Mouse (Mus musculus) kidney, embryonic 15.5 days (tissue): ENCODE data around the gene Mmab. TPM values are rescaled to one million over a fixed set of nuclear protein-coding genes. Genes with fewer than 3 reads are reported as not detected.

Experiments
- ATAC-seq: fragments of 200-750 bp; cut with Nextera tagmentation; replicated peaks from 2 replicates; pipeline ENCODE4 v1.8.0; 2017; ENCODE audit warnings: moderate TSS enrichment; ENCODE audit not compliant: low FRiP score
- H3K27ac ChIP-seq: fragments of 300-500 bp; sonication (generic); 2 replicates; pipeline ENCODE4 v1.5.1; 2015; ENCODE audit warnings: mild to moderate bottlenecking, inconsistent platforms
- H3K27me3 ChIP-seq: fragments of 300-500 bp; sonication (generic); 2 replicates; pipeline ENCODE4 v1.6.1; 2015; ENCODE audit warnings: inconsistent platforms
- H3K36me3 ChIP-seq: fragments of 300-500 bp; sonication (generic); 2 replicates; pipeline ENCODE4 v1.6.1; 2015; ENCODE audit warnings: inconsistent platforms
- H3K4me1 ChIP-seq: fragments of 300-500 bp; sonication (generic); 2 replicates; pipeline ENCODE4 v1.6.1; 2015; ENCODE audit warnings: inconsistent platforms
- H3K4me2 ChIP-seq: fragments of 300-500 bp; sonication (generic); 2 replicates; pipeline ENCODE4 v1.6.1; 2015; ENCODE audit warnings: moderate library complexity, mild to moderate bottlenecking, inconsistent platforms
- H3K4me3 ChIP-seq: fragments of 300-500 bp; sonication (generic); replicated peaks from 2 replicates; pipeline ENCODE4 v1.5.1; 2015; ENCODE audit warnings: mild to moderate bottlenecking, inconsistent platforms
- H3K9ac ChIP-seq: fragments of 300-500 bp; sonication (generic); 2 replicates; pipeline ENCODE4 v1.6.1; 2015; ENCODE audit warnings: mild to moderate bottlenecking, inconsistent platforms
- H3K9me3 ChIP-seq: fragments of 300-500 bp; sonication (generic); replicated peaks from 2 replicates; pipeline ENCODE4 v1.6.1; 2016; ENCODE audit warnings: inconsistent platforms
- WGBS: fragments of 180-500 bp; shearing (Covaris S2); methylation state at CpG from one replicate; pipeline ENCODE4 v1.1.7; 2015; ENCODE audit warnings: mixed read lengths; 5-methylcytosine and 5-hydroxymethylcytosine counted together
- polyA plus RNA-seq: library from polyadenylated mRNA; unstranded; fragments of >200 nt; fragmentation: Nextera tagmentation; extraction: Ambion mirVana; gene quantifications from 2 replicates; pipeline ENCODE4 v1.2.1, GENCODE M21; 2015

Gene Mmab
- polyA plus RNA-seq, 1 experiment from 2014 or later: 33.4 TPM

DNA sequence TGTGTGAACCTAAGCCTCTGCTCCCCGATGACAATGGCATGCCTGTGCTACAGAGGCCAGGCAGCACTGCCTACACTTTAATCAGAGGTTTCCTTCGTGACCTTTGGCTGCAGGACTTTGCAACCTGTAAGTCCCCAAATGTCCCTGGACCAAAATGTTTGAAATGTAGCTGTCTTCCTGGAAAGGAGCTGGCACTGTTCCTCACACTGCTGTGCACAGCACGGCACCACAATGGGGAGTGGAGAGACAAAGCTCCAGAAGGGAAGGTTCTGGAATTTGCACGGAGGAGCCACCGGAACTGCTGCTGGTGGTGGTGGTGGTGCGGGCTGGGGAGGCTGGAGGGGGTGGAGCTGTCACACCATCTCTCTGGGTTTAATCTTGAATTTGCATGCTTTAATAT lies 17.1 kb downstream of the Mmab start:
- peaks cover 25% of the 10 kb centered on the region for H3K4me1 ChIP-seq
- H3K9me3 ChIP-seq: no peaks in the 10 kb centered on the region
- no peaks in the 10 kb centered on the region for H3K27me3 ChIP-seq
- H3K4me2 ChIP-seq: no peak overlapping the region
- H3K9ac ChIP-seq: no peak overlapping the region
- no peak for ATAC-seq
- 78% methylated on average over 6 of the region's 6 CpGs for WGBS
- H3K36me3 ChIP-seq: no peaks in the 10 kb centered on the region
- no peak overlapping the region for H3K4me3 ChIP-seq
- H3K27ac ChIP-seq: no peak overlapping the region

DNA sequence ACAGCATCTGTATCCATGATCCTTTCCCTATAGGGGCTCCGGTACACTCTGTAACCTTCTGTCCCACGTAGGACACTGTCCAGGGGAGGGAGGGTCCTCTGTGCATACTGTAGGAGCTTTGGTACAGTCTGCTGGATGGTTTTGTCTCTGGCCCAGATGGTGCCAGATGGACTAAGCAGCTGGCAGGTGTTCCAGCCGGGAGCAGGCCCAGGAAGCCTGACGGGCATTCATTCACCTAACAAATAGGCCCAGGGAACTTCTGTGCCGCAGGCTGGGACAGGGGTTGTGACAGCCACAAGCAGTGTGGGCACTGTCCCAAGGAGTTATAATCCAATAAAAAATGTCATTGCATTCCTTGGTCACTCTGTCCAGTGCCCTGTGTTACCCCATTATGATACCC lies 19.9 kb downstream of the Mmab start:
- Histone ChIP-seq H3K4me1 (peaks cover 20% of the 10 kb centered on the region), H3K36me3 (peaks cover 26% of the 10 kb centered on the region), H3K4me2 (no peak overlapping the region), H3K9me3 (no peaks in the 10 kb centered on the region), H3K27me3 (no peaks in the 10 kb centered on the region), H3K4me3 (no peak overlapping the region), H3K9ac (no peak overlapping the region), H3K27ac (no peak overlapping the region)
- 82% methylated on average over 5 of the region's 5 CpGs for WGBS
- no peak for ATAC-seq

DNA sequence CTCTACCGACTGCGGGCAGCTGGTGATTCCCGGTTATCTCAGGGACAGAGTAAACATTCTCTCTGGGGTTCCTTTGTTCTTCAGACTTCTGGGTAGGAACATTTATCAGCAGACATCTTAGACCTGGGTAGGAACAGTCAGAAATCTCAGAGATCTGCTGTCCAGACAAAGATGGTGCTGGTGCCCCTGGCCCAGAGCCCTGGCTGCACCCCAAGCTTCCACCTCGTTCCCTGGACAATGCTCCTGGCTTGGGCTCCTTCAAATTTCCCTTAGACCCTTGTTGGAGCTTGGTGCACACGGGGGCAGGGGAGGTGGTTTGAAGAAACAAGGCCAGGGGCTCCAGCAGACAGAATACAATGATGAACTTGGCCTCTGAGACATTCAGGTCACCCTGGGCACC lies 21.3 kb downstream of the Mmab start:
- no peak for ATAC-seq
- 48% methylated on average over 5 of the region's 5 CpGs for WGBS
- no peaks in the 10 kb centered on the region for H3K9me3 ChIP-seq
- no peak overlapping the region for H3K9ac ChIP-seq
- no peak overlapping the region for H3K4me3 ChIP-seq
- no peaks in the 10 kb centered on the region for H3K27me3 ChIP-seq
- H3K4me2 ChIP-seq: no peak overlapping the region
- H3K36me3 ChIP-seq: peaks cover 39% of the 10 kb centered on the region
- H3K27ac ChIP-seq: no peak overlapping the region
- H3K4me1 ChIP-seq: peaks cover 11% of the 10 kb centered on the region

DNA sequence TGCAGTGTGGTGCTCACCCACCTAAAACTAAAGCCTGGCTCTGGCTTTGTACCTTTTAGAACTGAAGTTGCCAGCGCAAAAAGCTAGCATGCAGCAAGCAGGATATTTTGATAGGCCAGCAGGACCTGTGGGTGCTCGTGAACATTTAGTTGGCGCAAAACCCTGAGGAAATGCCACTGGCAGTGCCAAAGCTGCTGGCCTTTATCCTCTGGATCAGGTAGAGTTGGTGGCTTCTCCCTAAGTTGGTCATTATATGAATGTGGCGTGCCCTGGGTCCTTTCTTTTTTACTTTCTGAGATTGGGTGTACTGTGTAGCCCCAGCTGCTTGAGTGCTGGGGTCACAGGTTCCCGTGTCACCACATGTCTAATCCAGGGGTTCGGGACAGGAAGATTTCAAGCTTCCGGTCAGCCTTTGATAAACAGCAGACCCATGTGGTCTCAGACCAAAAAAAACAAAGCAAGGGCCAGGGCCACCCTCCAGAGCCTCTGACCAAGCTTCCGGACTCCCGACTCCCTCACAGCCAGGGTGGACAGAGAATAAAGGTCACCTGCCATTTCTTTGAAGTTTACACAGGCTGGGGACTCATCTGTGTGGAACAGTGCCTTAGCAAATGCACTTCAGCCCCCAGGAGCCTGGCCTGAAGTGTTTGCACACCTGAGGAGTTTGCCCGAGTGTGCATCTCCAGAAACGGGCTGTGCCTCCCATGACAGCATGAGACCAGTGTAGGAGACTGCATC lies 22.1 kb downstream of the Mmab start:
- H3K4me2 ChIP-seq: no peak overlapping the region
- 57% methylated on average over 11 of the region's 11 CpGs for WGBS
- no peak overlapping the region for H3K27ac ChIP-seq
- no peaks in the 10 kb centered on the region for H3K9me3 ChIP-seq
- no peaks in the 10 kb centered on the region for H3K27me3 ChIP-seq
- no peak overlapping the region for H3K4me3 ChIP-seq
- H3K9ac ChIP-seq: no peak overlapping the region
- 0 out of 2 replicates have a peak, but pooled peaks have one; percentile 20 for ATAC-seq
- H3K36me3 ChIP-seq: peaks cover 48% of the 10 kb centered on the region
- peaks cover 11% of the 10 kb centered on the region for H3K4me1 ChIP-seq

DNA sequence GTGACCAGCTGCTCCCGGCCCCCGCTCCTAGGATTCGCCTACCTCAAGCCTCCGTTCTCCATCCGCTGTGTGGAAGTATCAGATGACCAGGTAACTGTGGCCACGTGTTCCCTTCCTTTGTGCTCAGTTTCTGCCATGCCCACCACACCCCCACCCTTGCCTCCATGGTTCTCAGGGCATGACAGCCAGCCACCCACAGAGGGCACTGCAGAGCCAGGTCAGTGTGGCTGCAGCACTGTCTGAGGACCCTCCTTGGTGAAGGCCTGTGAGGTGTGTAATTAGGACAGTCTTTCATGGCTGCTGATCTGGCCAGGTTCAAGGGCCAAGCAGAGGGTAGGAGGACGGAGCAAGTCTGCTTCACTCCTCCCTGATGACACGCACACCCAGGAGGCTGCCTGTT lies 25.3 kb downstream of the Mmab start:
- Histone ChIP-seq H3K27me3 (no peaks in the 10 kb centered on the region), H3K9ac (no peak overlapping the region), H3K4me2 (no peak overlapping the region), H3K4me1 (peaks cover 12% of the 10 kb centered on the region), H3K4me3 (no peak overlapping the region), H3K36me3 (peaks cover 80% of the 10 kb centered on the region), H3K9me3 (no peaks in the 10 kb centered on the region), H3K27ac (no peak overlapping the region)
- no peak; the same call in 1 of the 2 replicates for ATAC-seq
- 80% methylated on average over 8 of the region's 8 CpGs for WGBS

DNA sequence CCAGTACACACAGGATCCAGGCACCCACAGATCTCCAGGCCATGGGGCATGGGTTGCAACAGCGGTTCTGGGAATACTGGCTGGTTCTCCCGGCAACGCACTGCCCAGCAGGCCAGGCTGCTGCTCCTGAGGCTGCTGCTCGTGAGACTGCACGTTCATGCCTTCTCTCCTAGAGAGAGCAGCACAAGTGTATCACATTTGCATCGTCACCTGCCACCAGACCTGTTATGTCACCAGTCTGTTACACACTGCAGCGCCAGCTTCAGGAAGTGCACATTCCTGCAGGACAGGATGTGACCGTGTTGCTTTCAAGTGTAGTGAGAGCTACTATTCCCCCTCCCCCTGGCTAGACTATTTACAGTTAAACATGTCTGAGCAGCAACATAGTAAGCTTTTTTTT lies 27.0 kb downstream of the Mmab start:
- Histone ChIP-seq H3K27ac (no peak overlapping the region), H3K27me3 (no peaks in the 10 kb centered on the region), H3K36me3 (peaks cover 97% of the 10 kb centered on the region), H3K9me3 (no peaks in the 10 kb centered on the region), H3K4me1 (peaks cover 16% of the 10 kb centered on the region), H3K4me3 (no peak overlapping the region), H3K4me2 (no peak overlapping the region), H3K9ac (no peak overlapping the region)
- WGBS: 78% methylated on average over 8 of the region's 8 CpGs
- ATAC-seq: no peak

DNA sequence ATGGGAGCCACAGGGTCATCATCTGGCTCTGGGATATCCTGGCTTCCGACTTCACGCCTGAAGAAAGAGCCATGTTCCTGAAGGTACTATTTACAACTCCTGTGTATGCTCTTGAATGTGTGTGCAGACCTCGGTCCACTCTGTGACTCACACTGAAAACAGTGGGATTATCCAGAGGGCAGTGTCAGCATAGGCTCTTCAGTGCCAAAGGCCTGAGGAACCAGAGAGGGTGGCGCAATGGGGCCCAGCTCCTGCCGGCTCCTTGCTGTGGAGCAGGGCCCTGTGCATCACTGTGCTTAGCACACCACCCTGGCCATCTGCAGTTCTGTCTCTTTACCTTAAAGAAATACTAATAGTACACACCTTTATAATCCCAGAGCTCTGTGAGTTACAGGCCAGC lies 28.3 kb downstream of the Mmab start:
- Histone ChIP-seq H3K9me3 (no peaks in the 10 kb centered on the region), H3K4me3 (no peak overlapping the region), H3K9ac (no peak overlapping the region), H3K4me2 (no peak overlapping the region), H3K36me3 (peaks cover 100% of the 10 kb centered on the region), H3K4me1 (peaks cover 11% of the 10 kb centered on the region), H3K27ac (no peak overlapping the region), H3K27me3 (no peaks in the 10 kb centered on the region)
- 94% methylated on average over 5 of the region's 5 CpGs for WGBS
- no peak for ATAC-seq

DNA sequence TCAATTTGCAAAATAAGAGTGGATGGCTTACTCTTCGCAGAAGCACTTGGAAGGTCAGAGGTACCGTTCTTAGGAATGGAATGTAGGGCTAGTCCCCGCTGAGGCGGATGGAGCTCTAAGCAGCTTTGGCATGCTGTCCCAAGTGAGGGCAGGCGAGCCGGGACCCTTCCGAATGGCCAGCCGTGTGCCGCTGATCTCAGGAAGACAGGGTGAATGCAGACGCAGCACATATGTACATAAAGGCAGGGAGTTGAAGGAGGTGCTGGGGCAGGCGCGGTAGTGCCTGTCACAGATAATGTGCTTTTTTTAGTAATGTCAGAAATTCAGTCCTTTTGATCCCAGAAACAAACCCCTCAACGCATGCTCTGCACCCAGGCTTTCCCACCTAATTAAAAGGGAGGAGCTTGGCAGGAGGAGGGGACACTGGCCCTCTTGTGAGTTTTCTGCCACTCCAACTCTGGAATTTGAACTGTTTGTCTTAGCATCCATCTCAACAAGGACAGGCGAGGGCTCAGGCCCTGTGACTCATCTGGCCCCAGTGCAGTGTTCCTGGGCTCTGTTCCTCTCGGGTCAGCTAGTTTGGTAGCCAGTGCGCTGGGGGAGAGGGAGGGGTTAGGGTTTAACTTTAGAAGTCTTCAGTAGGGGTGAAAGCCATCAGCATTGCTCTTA lies 30.7 kb downstream of the Mmab start:
- 56% methylated on average over 16 of the region's 16 CpGs for WGBS
- H3K9me3 ChIP-seq: no peaks in the 10 kb centered on the region
- no peak for ATAC-seq
- H3K4me2 ChIP-seq: no peak overlapping the region
- no peak overlapping the region for H3K4me3 ChIP-seq
- H3K4me1 ChIP-seq: peaks cover 11% of the 10 kb centered on the region
- peak overlapping the region; percentile 45; the same call in 1 of the 2 replicates for H3K27ac ChIP-seq
- H3K36me3 ChIP-seq: peaks cover 100% of the 10 kb centered on the region
- no peaks in the 10 kb centered on the region for H3K27me3 ChIP-seq
- H3K9ac ChIP-seq: no peak overlapping the region

DNA sequence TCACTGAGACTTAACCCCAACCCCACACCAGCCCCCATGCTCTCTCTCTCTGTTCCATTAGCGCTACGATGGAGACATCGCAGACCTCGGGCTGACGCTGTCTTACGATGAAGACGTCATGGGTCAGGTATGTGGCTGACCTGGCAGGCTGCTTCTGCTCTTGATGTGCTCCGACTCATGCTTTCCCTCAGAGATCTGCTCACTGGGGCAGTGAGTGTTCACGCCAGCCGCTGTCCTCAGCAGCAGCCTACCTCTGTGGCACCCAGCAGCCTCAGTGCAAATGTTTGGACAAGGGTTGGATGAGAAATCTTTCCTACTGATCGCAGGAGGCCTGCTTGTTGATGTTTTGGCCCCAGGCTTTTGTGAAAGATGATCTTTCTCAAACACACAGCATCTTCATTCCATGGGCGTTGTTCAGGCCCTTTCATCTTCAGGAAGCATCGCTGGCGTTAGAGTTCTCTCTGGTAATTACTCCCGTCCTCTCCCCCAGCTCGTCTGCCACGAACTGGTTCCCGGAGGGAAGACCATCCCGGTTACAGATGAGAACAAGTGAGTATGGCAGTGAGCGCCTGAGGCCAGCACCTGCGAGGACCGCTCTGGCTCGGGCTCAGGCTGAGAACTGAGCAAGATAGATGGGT lies 31.4 kb downstream of the Mmab start:
- no peak for ATAC-seq
- Histone ChIP-seq H3K27ac (peak overlapping the region; percentile 45; the same call in 1 of the 2 replicates), H3K36me3 (peaks cover 100% of the 10 kb centered on the region), H3K9ac (no peak overlapping the region), H3K4me3 (no peak overlapping the region), H3K4me1 (peaks cover 11% of the 10 kb centered on the region), H3K4me2 (no peak overlapping the region), H3K9me3 (no peaks in the 10 kb centered on the region), H3K27me3 (no peaks in the 10 kb centered on the region)
- WGBS: 50% methylated on average over 23 of the region's 23 CpGs

DNA sequence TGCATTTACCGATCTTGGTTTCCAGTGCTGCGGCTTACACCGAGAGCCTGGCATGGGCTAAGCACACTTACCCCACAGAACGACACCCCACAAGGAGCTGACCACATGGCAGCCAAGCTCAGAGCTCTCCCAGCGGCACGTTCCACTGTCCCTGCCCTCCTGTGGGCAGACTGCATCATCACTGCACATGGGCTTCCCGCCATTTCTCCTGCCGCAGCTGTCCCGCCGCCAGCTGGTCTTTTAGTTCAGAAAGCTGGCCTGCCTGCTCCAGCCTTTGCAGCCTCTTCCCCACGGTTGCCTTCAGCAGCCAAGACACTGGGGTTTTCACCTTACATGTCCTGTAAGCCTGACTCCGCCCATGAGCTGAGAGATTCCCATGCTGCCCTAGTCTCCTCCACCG lies 33.4 kb downstream of the Mmab start:
- H3K4me1 ChIP-seq: peaks cover 11% of the 10 kb centered on the region
- H3K4me3 ChIP-seq: no peak overlapping the region
- no peak for ATAC-seq
- H3K4me2 ChIP-seq: no peak overlapping the region
- no peaks in the 10 kb centered on the region for H3K27me3 ChIP-seq
- peaks cover 100% of the 10 kb centered on the region for H3K36me3 ChIP-seq
- H3K9me3 ChIP-seq: no peaks in the 10 kb centered on the region
- no peak overlapping the region for H3K9ac ChIP-seq
- 89% methylated on average over 13 of the region's 13 CpGs for WGBS
- no peak overlapping the region for H3K27ac ChIP-seq

DNA sequence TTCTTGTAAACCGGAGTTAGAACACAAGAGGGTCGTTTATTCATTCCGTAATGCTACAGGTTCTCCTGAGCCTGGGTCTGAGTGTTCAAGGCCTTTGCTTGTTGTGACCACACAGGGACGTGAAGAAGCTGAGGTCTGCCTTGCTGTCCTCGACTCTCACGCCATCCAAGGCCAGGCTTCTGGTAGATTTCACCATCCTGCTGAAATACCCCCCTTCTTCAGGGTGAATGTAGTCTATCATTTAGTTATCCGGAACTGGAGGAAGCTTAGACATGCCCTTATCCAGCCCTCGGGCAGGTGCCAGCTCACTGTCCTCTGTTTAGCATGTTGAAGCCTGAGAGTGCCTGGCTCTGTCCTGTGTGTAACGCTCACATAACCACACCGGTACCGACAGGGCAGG lies 35.0 kb downstream of the Mmab start:
- Histone ChIP-seq H3K4me2 (no peak overlapping the region), H3K27me3 (no peaks in the 10 kb centered on the region), H3K9ac (no peak overlapping the region), H3K36me3 (peaks cover 100% of the 10 kb centered on the region), H3K27ac (no peak overlapping the region), H3K4me1 (peaks cover 11% of the 10 kb centered on the region), H3K4me3 (no peak overlapping the region), H3K9me3 (no peaks in the 10 kb centered on the region)
- ATAC-seq: no peak
- WGBS: 91% methylated on average over 11 of the region's 11 CpGs

DNA sequence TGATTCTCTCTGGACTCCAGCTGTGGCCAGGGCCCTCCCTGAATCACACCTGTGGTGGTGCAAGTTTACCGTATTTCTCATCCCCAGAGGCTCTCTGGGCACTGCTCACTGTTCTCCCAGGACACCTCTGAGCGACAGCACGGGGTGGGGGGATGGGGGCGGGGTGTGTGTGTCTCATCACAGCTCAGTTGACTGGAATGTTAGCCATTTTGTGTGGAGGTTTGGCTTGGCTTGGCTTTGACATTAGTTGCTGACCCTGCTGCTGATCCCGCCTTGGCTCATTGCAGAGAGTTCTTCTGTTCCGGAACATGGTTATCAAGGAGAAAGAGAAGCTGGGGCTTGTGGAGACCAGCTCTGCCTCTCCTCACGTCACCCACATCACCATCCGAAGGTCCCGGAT lies 36.0 kb downstream of the Mmab start:
- Histone ChIP-seq H3K27ac (no peak overlapping the region), H3K27me3 (no peaks in the 10 kb centered on the region), H3K4me2 (no peak overlapping the region), H3K4me1 (peaks cover 5% of the 10 kb centered on the region), H3K4me3 (no peak overlapping the region), H3K9me3 (no peaks in the 10 kb centered on the region), H3K9ac (no peak overlapping the region), H3K36me3 (peaks cover 100% of the 10 kb centered on the region)
- 88% methylated on average over 9 of the region's 9 CpGs for WGBS
- ATAC-seq: no peak
